Mouse (Mus musculus): ENCODE results near the gene Pzp.

Pzp gene

GRCm38 (mm10) chr6:128479463-128480454 is 46.8 kb downstream of the Pzp start:
- peak; percentile 98 for DNase-seq (ENCODE audit: low spot score)

- no peak for DNase-seq (ENCODE audit: low spot score)
Observed at GRCm38 (mm10) chr6:128477495-128477894, 49.0 kb downstream of the Pzp start.

DNA sequence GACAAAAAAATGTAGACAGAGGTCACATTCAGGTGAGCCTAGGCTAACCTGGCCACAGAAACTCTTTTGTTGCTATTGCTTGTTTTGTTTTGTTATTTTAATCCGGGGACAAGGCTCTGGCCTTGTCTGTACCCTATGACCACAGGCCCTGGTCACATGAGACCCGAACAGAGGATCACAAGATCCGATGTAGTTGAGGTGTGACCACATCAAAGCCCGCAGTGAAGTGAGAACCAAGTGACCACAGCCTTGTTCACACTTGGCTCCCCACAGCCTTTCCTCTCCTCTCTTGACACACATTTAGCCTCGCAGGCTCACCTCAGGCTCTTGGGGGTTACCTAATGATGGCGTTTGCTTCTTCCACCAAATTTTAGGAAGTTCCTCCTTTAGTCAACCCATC is 52.4 kb downstream of the Pzp start:
- DNase-seq (ENCODE audit: low spot score) = no peak

GRCm38 (mm10) chr6:128469451-128469850 is 57.1 kb downstream of the Pzp start:
- DNase-seq (ENCODE audit: low spot score) = peak; percentile 64

GRCm38 (mm10) chr6:128467298-128467697 is 59.2 kb downstream of the Pzp start:
- DNase-seq (ENCODE audit: low spot score) = peak; percentile 21

DNA sequence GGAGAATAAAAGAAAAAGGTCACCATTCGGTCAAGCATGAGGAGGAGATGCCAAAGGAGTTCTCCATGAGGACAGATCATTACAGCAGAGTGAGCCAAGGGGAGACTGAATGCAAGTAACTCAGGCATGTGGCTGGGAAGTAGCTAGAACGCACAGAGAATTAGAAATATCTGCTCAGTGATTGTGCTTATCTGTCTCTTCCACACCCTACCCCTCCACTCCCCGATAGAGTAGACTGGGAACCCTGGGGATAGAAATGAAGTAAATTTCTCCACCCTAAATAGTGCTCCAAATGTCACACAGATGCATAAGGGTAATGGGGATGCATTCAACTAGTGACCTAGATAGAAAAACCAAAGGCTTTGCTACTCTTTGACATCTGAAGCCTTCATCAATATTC is 60.0 kb downstream of the Pzp start:
- no peak for DNase-seq (ENCODE audit: low spot score)

GRCm38 (mm10) chr6:128466043-128466442 is 60.5 kb downstream of the Pzp start:
- no peak for DNase-seq (ENCODE audit: low spot score)

DNA sequence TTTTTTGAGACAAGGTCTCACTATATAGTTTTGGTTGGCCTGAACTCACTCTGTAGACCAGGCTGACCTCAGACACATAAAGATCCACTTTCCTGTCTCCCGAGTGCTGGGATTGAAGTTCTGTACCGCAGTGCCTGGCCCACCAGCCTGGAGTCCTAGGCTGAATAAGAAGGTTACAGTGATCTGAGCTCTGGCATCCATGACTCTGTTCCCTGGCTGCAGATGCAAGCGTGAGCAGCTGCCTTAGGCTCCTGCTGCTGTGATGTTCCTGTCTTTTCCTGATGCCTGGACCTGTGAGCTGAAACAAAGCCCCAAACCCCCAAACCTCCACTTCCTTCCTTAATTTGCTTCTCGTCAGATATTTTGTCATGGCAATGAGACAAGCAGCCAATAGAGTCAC is 61.5 kb downstream of the Pzp start:
- DNase-seq (ENCODE audit: low spot score) = no peak

- no peak for DNase-seq (ENCODE audit: low spot score)
Observed at GRCm38 (mm10) chr6:128461606-128462005, 64.9 kb downstream of the Pzp start.

DNA sequence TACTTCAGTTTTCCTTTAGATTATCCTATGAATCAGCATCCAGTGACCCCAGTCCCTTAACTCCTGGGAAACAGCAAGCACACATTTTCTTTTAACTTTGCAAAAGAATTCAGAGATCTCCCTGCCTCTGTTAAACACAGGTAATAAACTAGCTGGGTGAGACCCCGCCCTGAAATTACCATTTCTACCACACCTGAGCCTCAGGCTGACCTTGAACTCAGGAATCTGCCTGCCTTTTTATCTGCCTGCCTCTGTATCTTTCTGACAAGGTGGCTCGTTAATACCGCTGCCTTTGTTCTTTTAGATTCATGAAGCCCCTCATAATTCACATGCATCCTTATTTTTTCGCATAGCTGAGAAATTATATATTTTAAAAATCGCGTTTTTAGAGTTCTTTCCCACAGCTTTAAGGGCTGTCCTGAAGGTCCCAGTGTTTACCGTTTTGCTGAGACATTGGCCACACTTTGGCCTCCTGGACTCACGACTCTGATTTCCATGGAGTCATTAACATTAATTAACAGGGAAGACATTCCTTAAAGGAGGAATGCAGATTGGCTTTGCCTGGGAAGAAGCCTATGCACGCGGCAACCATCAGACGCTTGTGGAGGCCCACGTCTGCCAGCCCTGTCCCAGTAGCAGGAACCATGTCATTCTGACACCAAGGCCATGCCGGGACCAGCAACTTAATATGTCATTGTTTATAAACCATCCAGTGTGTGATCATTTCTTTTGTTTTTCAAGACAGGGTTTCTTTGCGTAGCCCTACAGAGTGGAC is 65.6 kb downstream of the Pzp start:
- no peak for DNase-seq (ENCODE audit: low spot score)

DNA sequence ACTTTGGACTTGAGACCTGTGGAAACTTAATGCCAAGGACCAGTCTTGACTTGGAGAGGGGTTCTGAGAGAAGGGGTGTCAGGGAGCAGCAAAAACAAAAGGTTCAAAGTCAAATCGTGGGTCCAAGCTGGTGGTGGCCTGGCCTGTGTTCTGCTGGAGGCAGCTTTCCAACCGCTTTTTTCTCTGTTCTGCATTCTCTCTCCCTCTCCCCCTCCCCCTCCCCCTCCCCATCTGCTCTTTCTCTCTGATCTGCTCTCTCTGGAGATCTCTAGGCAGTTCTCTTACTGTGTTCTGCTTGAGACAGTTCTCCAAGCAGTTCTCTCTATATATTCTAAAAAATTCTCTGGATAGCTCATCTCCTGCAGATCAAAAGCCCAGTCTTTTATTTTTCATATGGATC is 66.2 kb downstream of the Pzp start:
- no peak for DNase-seq (ENCODE audit: low spot score)

DNA sequence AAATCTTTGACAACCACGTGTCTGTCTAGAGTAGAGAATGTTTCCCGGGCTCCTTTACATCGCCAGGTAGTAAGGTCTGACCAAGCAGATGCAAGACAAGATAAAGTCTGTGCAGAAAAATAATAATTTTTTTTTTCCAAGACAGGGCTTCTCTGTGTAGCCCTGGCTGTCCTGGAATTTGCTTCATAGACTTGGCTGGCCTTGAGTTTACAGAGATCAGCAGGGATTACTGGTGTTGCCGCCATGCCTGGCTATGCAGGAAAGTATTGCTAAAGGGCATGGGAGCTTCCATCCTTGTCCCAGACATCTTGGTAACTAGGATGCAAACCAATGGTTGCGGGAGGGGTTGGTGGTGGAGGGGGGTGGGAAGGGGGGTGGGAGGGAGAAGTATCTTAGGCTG is 69.3 kb downstream of the Pzp start:
- no peak for DNase-seq (ENCODE audit: low spot score)

DNA sequence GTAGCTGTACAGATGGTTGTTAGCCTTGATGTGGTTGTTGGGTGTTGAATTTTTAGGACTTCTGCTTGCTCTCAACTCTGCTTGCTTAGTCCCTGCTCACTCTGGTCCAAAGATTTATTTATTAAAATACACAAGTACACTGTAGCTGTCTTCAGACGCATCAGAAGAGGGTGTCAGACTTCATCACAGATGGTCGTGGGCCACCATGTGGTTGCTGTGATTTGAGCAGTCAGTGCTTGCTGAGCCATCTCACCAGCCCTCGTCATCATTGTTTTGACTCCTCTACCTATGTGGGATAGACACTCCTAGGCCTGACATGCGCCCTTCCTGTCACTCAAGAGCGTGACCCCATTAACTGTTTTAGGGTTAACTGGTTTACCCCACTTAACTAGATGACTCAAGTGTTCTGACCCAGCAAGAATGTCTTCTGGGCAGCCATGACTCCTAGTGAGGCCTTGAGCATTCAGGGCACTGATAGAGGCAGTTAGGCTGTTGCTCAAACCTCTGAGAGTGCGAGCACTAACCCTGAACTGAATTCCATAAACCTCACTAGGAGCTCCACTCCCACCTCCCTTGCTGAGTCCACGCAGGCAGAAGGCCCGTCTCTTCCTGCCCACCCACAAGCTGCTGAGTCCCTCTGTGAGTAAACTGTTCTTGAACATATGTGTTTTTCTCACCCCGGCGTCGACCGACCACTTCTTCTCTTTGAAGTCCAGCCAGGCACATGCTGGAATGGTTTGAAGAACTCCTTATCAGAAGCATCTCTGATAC is 70.5 kb downstream of the Pzp start:
- DNase-seq (ENCODE audit: low spot score) = no peak

DNA sequence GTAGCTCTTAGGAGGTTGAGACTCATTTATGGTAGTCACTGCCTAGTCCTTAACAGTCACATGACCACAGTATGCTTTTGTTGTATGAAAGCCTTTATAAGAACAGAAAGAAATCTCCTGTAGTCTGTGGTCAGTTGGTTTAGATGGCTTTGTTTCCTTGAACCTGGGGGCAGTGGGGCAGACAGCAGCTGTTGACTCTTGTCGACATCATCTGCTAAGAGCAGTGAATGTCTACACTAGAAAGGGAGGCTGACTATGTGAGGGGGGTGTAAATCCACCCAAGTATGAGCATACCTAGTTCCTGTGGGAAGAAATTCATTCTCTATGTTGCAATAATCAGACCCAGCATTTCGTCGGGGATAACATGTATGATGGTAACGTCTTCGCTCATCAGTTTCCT is 79.5 kb downstream of the Pzp start:
- DNase-seq (ENCODE audit: low spot score) = no peak

- DNase-seq (ENCODE audit: low spot score) = peak; percentile 65
Observed at GRCm38 (mm10) chr6:128445761-128446535, 80.6 kb downstream of the Pzp start.

GRCm38 (mm10) chr6:128440238-128440637 is 86.3 kb downstream of the Pzp start:
- no peak for DNase-seq (ENCODE audit: low spot score)

- DNase-seq (ENCODE audit: low spot score) = no peak
Observed at GRCm38 (mm10) chr6:128438871-128439341, 87.6 kb downstream of the Pzp start.

- DNase-seq (ENCODE audit: low spot score) = peak; percentile 94
Observed at GRCm38 (mm10) chr6:128438317-128438870, 88.1 kb downstream of the Pzp start, which contains the start of gene Fkbp4. TSS of gene Fkbp4 (minus strand) at chr6:128438677.

GRCm38 (mm10) chr6:128437731-128438316 is 88.7 kb downstream of the Pzp start:
- peak; percentile 59 for DNase-seq (ENCODE audit: low spot score)

- DNase-seq (ENCODE audit: low spot score) = no peak
Observed at GRCm38 (mm10) chr6:128437288-128437687, 89.2 kb downstream of the Pzp start.
